Comparison of ENCODE assay signal across 9 mouse cellular contexts in genomic region chr9:56767653-56768136, GRCm38 (mm10). TPM values are rescaled to one million over a fixed set of nuclear protein-coding genes. Genes with fewer than 3 reads are reported as not detected.
DNase-seq lines count a peak whose midpoint lies in the region; ATAC-seq and TF ChIP-seq lines count a peak whose summit lies in the region.
"Had no signal": no experiment of that assay in that cellular context is flagged by ENCODE, and none has a peak within 500 bp of the region (broad histone marks: within the 10 kb centered on the region; RNA-seq: fewer than 3 reads in every experiment).

No protein-coding gene starts in this region.

- H3K9ac ChIP-seq in forebrain, embryonic 11.5 days (ENCODE audit: low read length): no peak overlapping the region
- no peak overlapping the region for H3K9ac ChIP-seq in intestine, postnatal 0 days (ENCODE audit: low read depth, low read length)
- H3K9ac ChIP-seq: embryonic facial prominence, embryonic 13.5 days had no signal

- no peak overlapping the region for H3K4me3 ChIP-seq in layer of hippocampus, adult 2 months
- H3K4me3 ChIP-seq in forebrain, embryonic 11.5 days (ENCODE audit: low read depth, low read length): no peak overlapping the region
- H3K4me3 ChIP-seq in intestine, postnatal 0 days (ENCODE audit: low read depth, low read length): no peak overlapping the region
- H3K4me3 ChIP-seq: embryonic facial prominence, embryonic 13.5 days had no signal

- 0 out of 2 replicates have a peak, but pooled peaks have one; percentile 33 for ATAC-seq in forebrain, embryonic 11.5 days (replicated peaks; ENCODE audit: low FRiP score)
- ATAC-seq in intestine, postnatal 0 days: no peak

- H3K36me3 ChIP-seq in forebrain, embryonic 11.5 days (ENCODE audit: control insufficient read depth, insufficient read depth, low read length): no peaks in the 10 kb centered on the region
- no peaks in the 10 kb centered on the region for H3K36me3 ChIP-seq in intestine, postnatal 0 days (ENCODE audit: control insufficient read depth, insufficient read depth)
- H3K36me3 ChIP-seq: embryonic facial prominence, embryonic 13.5 days had no signal

- H3K4me1 ChIP-seq in forebrain, embryonic 11.5 days (replicated peaks; ENCODE audit: control insufficient read depth, insufficient read depth, low read length): peaks cover 3% of the 10 kb centered on the region; the same call in 1 of the 2 replicates
- H3K4me1 ChIP-seq in intestine, postnatal 0 days (replicated peaks; ENCODE audit: control insufficient read depth, insufficient read depth, low read length): no peaks in the 10 kb centered on the region

- WGBS in forebrain, embryonic 11.5 days: 53% methylated on average over 9 of the region's 9 CpGs
- 74% methylated on average over 9 of the region's 9 CpGs for WGBS in intestine, postnatal 0 days

- no peaks in the 10 kb centered on the region for H3K9me3 ChIP-seq in forebrain, embryonic 11.5 days (ENCODE audit: control insufficient read depth, low read length)
- no peaks in the 10 kb centered on the region for H3K9me3 ChIP-seq in intestine, postnatal 0 days (ENCODE audit: control insufficient read depth)
- H3K9me3 ChIP-seq: embryonic facial prominence, embryonic 13.5 days had no signal

- no peaks in the 10 kb centered on the region for H3K27me3 ChIP-seq in forebrain, embryonic 11.5 days (ENCODE audit: control insufficient read depth, insufficient read depth, low read length)
- H3K27me3 ChIP-seq in intestine, postnatal 0 days (replicated peaks; ENCODE audit: control insufficient read depth, insufficient read depth, low read length): no peaks in the 10 kb centered on the region
- H3K27me3 ChIP-seq: embryonic facial prominence, embryonic 13.5 days had no signal

- DNase-seq in layer of hippocampus, adult 2 months (ENCODE audit: low spot score in 2 of 2): no peak
- no peak for DNase-seq in layer of hippocampus, postnatal 36 days
- peak; percentile 65 for DNase-seq in forebrain, embryonic 11.5 days (ENCODE audit: low spot score)
- DNase-seq in heart, postnatal 4 days: peak; percentile 62
- peak; percentile 79 for DNase-seq in lung, postnatal 36 days
- no peak for DNase-seq in B cell, adult 2 months
- DNase-seq: thymus, postnatal 4 days had no signal

- no peak for TF ChIP-seq CTCF in layer of hippocampus, adult 2 months (conservative IDR thresholded peaks at IDR 0.05)
- TF ChIP-seq CTCF in intestine, postnatal 0 days (IDR thresholded peaks at IDR 0.05; ENCODE audit: low read depth): no peak

- peak overlapping the region; percentile 54 for H3K27ac ChIP-seq in layer of hippocampus, adult 2 months
- H3K27ac ChIP-seq in forebrain, embryonic 11.5 days (ENCODE audit: low read depth, low read length): no peak overlapping the region
- H3K27ac ChIP-seq in intestine, postnatal 0 days (ENCODE audit: low read depth, low read length): no peak overlapping the region
- H3K27ac ChIP-seq: embryonic facial prominence, embryonic 13.5 days had no signal

- no peak overlapping the region for H3K4me2 ChIP-seq in forebrain, embryonic 11.5 days (ENCODE audit: low read depth, low read length, severe bottlenecking)
- no peak overlapping the region for H3K4me2 ChIP-seq in intestine, postnatal 0 days (replicated peaks; ENCODE audit: low read depth)
- H3K4me2 ChIP-seq: embryonic facial prominence, embryonic 13.5 days had no signal

RNA-seq across cellular contexts. Expression of gene Lingo1, which starts 28.6 kb away (rescaled TPM):
- 100 to 1,000 TPM; 249 to 268 TPM for total RNA-seq in layer of hippocampus, adult 2 months (2021)
- 100 to 1,000 TPM; 235 to 257 TPM for total RNA-seq in layer of hippocampus, postnatal 36 days (2021)
- 2.5 and 3.2 TPM in 2 replicates for polyA plus RNA-seq in forebrain, embryonic 11.5 days (2014; fragmentation: Nextera tagmentation; extraction: Ambion mirVana)
- 1 to 10 TPM; 2.9 to 3.0 TPM for total RNA-seq in heart, postnatal 4 days (2021)
- polyA plus RNA-seq in intestine, postnatal 0 days (2015; fragmentation: Nextera tagmentation; extraction: Ambion mirVana): 0.72 and 0.98 TPM in 2 replicates

Comparison
In these comparisons a context has a peak if more than half of its experiments do, and no peak if none do; other contexts are left out.
1. DNase-seq: peak in forebrain, embryonic 11.5 days (single experiment), heart, postnatal 4 days (single experiment) and lung, postnatal 36 days (single experiment); none in layer of hippocampus, adult 2 months (0 of 2), layer of hippocampus, postnatal 36 days (0 of 2) and B cell, adult 2 months (0 of 2).
2. RNA of gene Lingo1, which starts 28.6 kb away (total RNA-seq): 249 to 268 TPM in layer of hippocampus, adult 2 months and 235 to 257 TPM in layer of hippocampus, postnatal 36 days; 2.9 to 3.0 TPM in heart, postnatal 4 days; every median in the first group is over 10 times any median in the second.